19 mouse cellular contexts compared by ENCODE assay signal in the genomic region with DNA sequence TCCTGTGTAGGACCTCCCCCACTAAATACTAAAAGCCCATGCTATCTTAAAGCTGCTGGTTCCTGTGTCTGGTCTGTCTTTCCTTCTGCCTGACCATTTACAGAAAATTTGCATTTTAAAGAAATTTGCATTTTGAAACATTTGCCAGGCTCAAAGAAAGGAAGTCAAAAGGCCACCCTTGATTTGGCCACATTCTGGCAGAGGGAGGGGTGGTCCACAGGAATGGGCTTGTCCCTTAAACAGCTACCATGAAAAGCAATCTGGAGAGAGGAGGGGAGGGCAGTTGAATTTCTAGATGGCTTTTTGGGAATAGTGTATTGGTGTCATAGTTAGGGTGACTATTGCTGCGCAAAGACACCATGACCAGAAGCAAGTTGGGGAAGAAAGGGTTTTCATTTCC.
"Had no signal": no experiment of that assay in that cellular context is flagged by ENCODE, and none has a peak within 500 bp of the region (broad histone marks: within the 10 kb centered on the region; RNA-seq: fewer than 3 reads in every experiment).

No protein-coding gene starts in this region.

- H3K36me3 ChIP-seq: midbrain, embryonic 15.5 days; neural tube, embryonic 15.5 days had no signal

- H3K4me3 ChIP-seq: kidney, embryonic 15.5 days; left cerebral cortex, adult 2 months; limb, embryonic 13.5 days; midbrain, embryonic 12.5 days; midbrain, embryonic 15.5 days; neural tube, embryonic 12.5 days; neural tube, embryonic 15.5 days had no signal

- H3K27ac ChIP-seq: kidney, embryonic 15.5 days; left cerebral cortex, adult 2 months; limb, embryonic 13.5 days; liver, embryonic 14.5 days; macrophage; midbrain, embryonic 12.5 days; midbrain, embryonic 15.5 days; neural tube, embryonic 12.5 days; neural tube, embryonic 15.5 days had no signal

- H3K4me1 ChIP-seq: neural tube, embryonic 12.5 days had no signal

- H3K27me3 ChIP-seq: kidney, embryonic 15.5 days; limb, embryonic 13.5 days; midbrain, embryonic 12.5 days; midbrain, embryonic 15.5 days; neural tube, embryonic 12.5 days; neural tube, embryonic 15.5 days had no signal

- H3K4me2 ChIP-seq: kidney, embryonic 15.5 days; limb, embryonic 13.5 days; lung, embryonic 14.5 days; midbrain, embryonic 12.5 days; midbrain, embryonic 15.5 days; neural tube, embryonic 12.5 days; neural tube, embryonic 15.5 days had no signal

- DNase-seq: kidney, postnatal 10 days; kidney, postnatal 36 days; layer of hippocampus, postnatal 36 days; liver; liver, postnatal 0 days; lung, embryonic 14.5 days; retina, postnatal 1 day; thymus, adult 18-20 months; thymus, postnatal 36 days had no signal

- H3K9me3 ChIP-seq: kidney, embryonic 15.5 days; limb, embryonic 13.5 days; midbrain, embryonic 12.5 days; midbrain, embryonic 15.5 days; neural tube, embryonic 12.5 days; neural tube, embryonic 15.5 days had no signal

- H3K9ac ChIP-seq: kidney, embryonic 15.5 days; limb, embryonic 13.5 days; liver, embryonic 14.5 days; liver, postnatal 0 days; lung, embryonic 14.5 days; midbrain, embryonic 12.5 days; midbrain, embryonic 15.5 days; neural tube, embryonic 12.5 days; neural tube, embryonic 15.5 days had no signal

- ATAC-seq: liver, postnatal 0 days; lung, postnatal 0 days; midbrain, embryonic 15.5 days had no signal
